Mouse (Mus musculus): ENCODE measurements around the gene Vmn2r18. TPM values are rescaled to one million over a fixed set of nuclear protein-coding genes. Genes with fewer than 3 reads are reported as not detected.

Gene Vmn2r18
- polyA plus RNA-seq, 1 experiment: 0.04 TPM

DNA sequence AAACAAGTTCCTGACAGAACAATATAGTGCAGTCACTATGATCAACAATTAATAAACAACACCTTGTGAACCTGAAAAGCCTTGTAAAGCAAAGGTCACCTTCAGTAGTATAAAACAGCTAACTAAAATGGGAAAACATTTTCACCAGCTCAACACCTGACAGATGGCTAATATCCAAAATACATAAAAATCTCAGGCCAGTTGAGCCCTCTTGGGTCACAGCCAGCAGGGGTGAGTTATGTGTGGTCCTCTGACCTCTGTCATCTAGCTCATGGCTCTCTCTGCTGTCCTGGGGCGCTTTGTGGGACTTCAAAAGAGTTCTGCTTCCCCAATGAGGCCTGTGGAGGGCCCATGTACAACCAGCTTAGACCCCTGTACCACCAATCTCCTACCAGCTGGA, 4.1 kb downstream of the Vmn2r18 start:
- no peak overlapping the region for H3K27ac ChIP-seq (ENCODE audit: control insufficient read depth, insufficient read depth, low read length)
- H3K4me3 ChIP-seq (ENCODE audit: control insufficient read depth, insufficient read depth, low read length): no peak overlapping the region
- no peak for TF ChIP-seq CTCF (IDR thresholded peaks at IDR 0.05; ENCODE audit: borderline replicate concordance, control insufficient read depth, extremely low read depth, insufficient read depth, low read length, poor library complexity)
- TF ChIP-seq POLR2A (IDR thresholded peaks at IDR 0.05; ENCODE audit: control insufficient read depth, extremely low read depth, insufficient read depth, low read length, poor library complexity): no peak
- H3K4me1 ChIP-seq (replicated peaks; ENCODE audit: control insufficient read depth, insufficient read depth, low read length): no peaks in the 10 kb centered on the region
- no peaks in the 10 kb centered on the region for H3K36me3 ChIP-seq (ENCODE audit: control insufficient read depth, insufficient read depth, low read length)
- WGBS: 65% methylated on average over 1 of the region's 1 CpGs
- H3K27me3 ChIP-seq (ENCODE audit: control insufficient read depth, insufficient read depth, low read length): no peaks in the 10 kb centered on the region
- no peak for DNase-seq

Other genes starting within 250 kb of the Vmn2r18 start
- not detected in 2 replicates for gene Gm42906, start 177.9 kb downstream of the Vmn2r18 start, polyA plus RNA-seq (2012; rRNA removed)
- gene Rfc3, start 45.2 kb upstream of the Vmn2r18 start, polyA plus RNA-seq (2012; rRNA removed): 23.7 and 28.4 TPM in 2 replicates

Measured in thymus, adult 2 months (tissue).